Mouse (Mus musculus): ENCODE results near the gene Oit3. TPM values are rescaled to one million over a fixed set of nuclear protein-coding genes. Genes with fewer than 3 reads are reported as not detected.

Gene Oit3
- polyA plus RNA-seq, 1 experiment from 2014 or later, result 26.8 TPM

- DNase-seq (no peak), ATAC-seq (no peak)
- peak overlapping the region; percentile 18; the same call in 1 of the 2 replicates for H3K4me2 ChIP-seq (ENCODE audit: low read depth, low read length)
- TF ChIP-seq EP300 (IDR thresholded peaks at IDR 0.05; ENCODE audit: low read depth) (no peak), CTCF (IDR thresholded peaks at IDR 0.05; ENCODE audit: low read depth) (no peak)
- H3K27ac ChIP-seq (ENCODE audit: low read depth), result 0 out of 2 replicates have a peak overlapping the region, but pooled peaks have one; percentile 2
- no peaks in the 10 kb centered on the region for H3K9me3 ChIP-seq (ENCODE audit: low read length)
- H3K4me3 ChIP-seq (ENCODE audit: low read depth, low read length), result 0 out of 2 replicates have a peak overlapping the region, but pooled peaks have one; percentile 13
- 48% methylated on average over 6 of the region's 6 CpGs for WGBS (ENCODE audit: insufficient replicate concordance)
- no peaks in the 10 kb centered on the region for H3K27me3 ChIP-seq (ENCODE audit: insufficient read depth, low read length)
- H3K4me1 ChIP-seq (ENCODE audit: insufficient read depth), result peaks cover 16% of the 10 kb centered on the region
- no peak overlapping the region for H3K9ac ChIP-seq (replicated peaks)
- no peaks in the 10 kb centered on the region for H3K36me3 ChIP-seq (replicated peaks; ENCODE audit: insufficient read depth, low read length)
These were observed 1.4 kb downstream of the Oit3 start for GRCm38 (mm10) chr10:59440177-59440576.

GRCm38 (mm10) chr10:59439508-59439931 lies 2.1 kb downstream of the Oit3 start:
- no peak for TF ChIP-seq CTCF (IDR thresholded peaks at IDR 0.05; ENCODE audit: low read depth)
- TF ChIP-seq EP300 (IDR thresholded peaks at IDR 0.05; ENCODE audit: low read depth), result no peak
- H3K4me1 ChIP-seq (ENCODE audit: insufficient read depth), result peaks cover 16% of the 10 kb centered on the region
- H3K27me3 ChIP-seq (ENCODE audit: insufficient read depth, low read length), result no peaks in the 10 kb centered on the region
- peak overlapping the region; percentile 18; the same call in 1 of the 2 replicates for H3K4me2 ChIP-seq (ENCODE audit: low read depth, low read length)
- H3K4me3 ChIP-seq (ENCODE audit: low read depth, low read length), result 0 out of 2 replicates have a peak overlapping the region, but pooled peaks have one; percentile 13
- WGBS (ENCODE audit: insufficient replicate concordance), result 61% methylated on average over 5 of the region's 5 CpGs
- ATAC-seq (no peak), DNase-seq (no peak)
- no peaks in the 10 kb centered on the region for H3K9me3 ChIP-seq (ENCODE audit: low read length)
- no peaks in the 10 kb centered on the region for H3K36me3 ChIP-seq (replicated peaks; ENCODE audit: insufficient read depth, low read length)
- no peak overlapping the region for H3K9ac ChIP-seq (replicated peaks)
- H3K27ac ChIP-seq (ENCODE audit: low read depth), result peak overlapping the region; percentile 44; the same call in 1 of the 2 replicates

GRCm38 (mm10) chr10:59438651-59439050 lies 2.9 kb downstream of the Oit3 start:
- H3K27me3 ChIP-seq (ENCODE audit: insufficient read depth, low read length), result no peaks in the 10 kb centered on the region
- no peak for TF ChIP-seq CTCF (IDR thresholded peaks at IDR 0.05; ENCODE audit: low read depth)
- no peak for TF ChIP-seq EP300 (IDR thresholded peaks at IDR 0.05; ENCODE audit: low read depth)
- H3K36me3 ChIP-seq (replicated peaks; ENCODE audit: insufficient read depth, low read length), result no peaks in the 10 kb centered on the region
- H3K27ac ChIP-seq (ENCODE audit: low read depth), result no peak overlapping the region
- 81% methylated on average over 12 of the region's 12 CpGs for WGBS (ENCODE audit: insufficient replicate concordance)
- peaks cover 8% of the 10 kb centered on the region for H3K4me1 ChIP-seq (ENCODE audit: insufficient read depth)
- no peak overlapping the region for H3K4me2 ChIP-seq (ENCODE audit: low read depth, low read length)
- no peak for DNase-seq
- H3K9me3 ChIP-seq (ENCODE audit: low read length), result no peaks in the 10 kb centered on the region
- no peak overlapping the region for H3K4me3 ChIP-seq (ENCODE audit: low read depth, low read length)
- no peak overlapping the region for H3K9ac ChIP-seq (replicated peaks)
- no peak for ATAC-seq

- no peaks in the 10 kb centered on the region for H3K27me3 ChIP-seq (ENCODE audit: insufficient read depth, low read length)
These were observed 5.8 kb downstream of the Oit3 start for GRCm38 (mm10) chr10:59435746-59436145.

GRCm38 (mm10) chr10:59430701-59431218 lies 10.8 kb downstream of the Oit3 start:
- TF ChIP-seq CTCF (IDR thresholded peaks at IDR 0.05; ENCODE audit: low read depth) (no peak), EP300 (IDR thresholded peaks at IDR 0.05; ENCODE audit: low read depth) (peak; percentile 56; the same call in 1 of the 2 replicates)
- Histone ChIP-seq H3K27ac (ENCODE audit: low read depth) (no peak overlapping the region), H3K9ac (replicated peaks) (no peak overlapping the region), H3K9me3 (ENCODE audit: low read length) (no peaks in the 10 kb centered on the region), H3K36me3 (replicated peaks; ENCODE audit: insufficient read depth, low read length) (no peaks in the 10 kb centered on the region), H3K4me1 (ENCODE audit: insufficient read depth) (peaks cover 9% of the 10 kb centered on the region), H3K27me3 (ENCODE audit: insufficient read depth, low read length) (no peaks in the 10 kb centered on the region), H3K4me2 (ENCODE audit: low read depth, low read length) (no peak overlapping the region), H3K4me3 (ENCODE audit: low read depth, low read length) (no peak overlapping the region)
- ATAC-seq, result peak; percentile 53
- 19% methylated on average over 6 of the region's 6 CpGs for WGBS (ENCODE audit: insufficient replicate concordance)
- DNase-seq, result no peak

More at GRCm38 (mm10) chr10:59435746-59436145, 5.8 kb downstream of the Oit3 start:
- TF ChIP-seq EP300 (IDR thresholded peaks at IDR 0.05; ENCODE audit: low read depth), result no peak
- no peak for TF ChIP-seq CTCF (IDR thresholded peaks at IDR 0.05; ENCODE audit: low read depth)
- Histone ChIP-seq H3K36me3 (replicated peaks; ENCODE audit: insufficient read depth, low read length) (no peaks in the 10 kb centered on the region), H3K27ac (ENCODE audit: low read depth) (no peak overlapping the region), H3K4me3 (ENCODE audit: low read depth, low read length) (no peak overlapping the region), H3K4me2 (ENCODE audit: low read depth, low read length) (no peak overlapping the region), H3K9me3 (ENCODE audit: low read length) (no peaks in the 10 kb centered on the region), H3K9ac (replicated peaks) (no peak overlapping the region), H3K4me1 (ENCODE audit: insufficient read depth) (peaks cover 12% of the 10 kb centered on the region)
- 89% methylated on average over 18 of the region's 18 CpGs for WGBS (ENCODE audit: insufficient replicate concordance)
- ATAC-seq, result no peak
- no peak for DNase-seq

- DNase-seq, result no peak
- no peak for ATAC-seq
- no peak overlapping the region for H3K9ac ChIP-seq (replicated peaks)
- H3K27ac ChIP-seq (ENCODE audit: low read depth), result no peak overlapping the region
- peaks cover 9% of the 10 kb centered on the region for H3K4me1 ChIP-seq (ENCODE audit: insufficient read depth)
- H3K9me3 ChIP-seq (ENCODE audit: low read length), result no peaks in the 10 kb centered on the region
- TF ChIP-seq EP300 (IDR thresholded peaks at IDR 0.05; ENCODE audit: low read depth), result no peak
- TF ChIP-seq CTCF (IDR thresholded peaks at IDR 0.05; ENCODE audit: low read depth), result no peak
- H3K36me3 ChIP-seq (replicated peaks; ENCODE audit: insufficient read depth, low read length), result no peaks in the 10 kb centered on the region
- 68% methylated on average over 16 of the region's 16 CpGs for WGBS (ENCODE audit: insufficient replicate concordance)
- no peak overlapping the region for H3K4me3 ChIP-seq (ENCODE audit: low read depth, low read length)
- H3K27me3 ChIP-seq (ENCODE audit: insufficient read depth, low read length), result no peaks in the 10 kb centered on the region
- H3K4me2 ChIP-seq (ENCODE audit: low read depth, low read length), result no peak overlapping the region
These were observed 12.0 kb downstream of the Oit3 start for GRCm38 (mm10) chr10:59429448-59430135.

Data from liver, postnatal 0 days (tissue).